Mouse (Mus musculus) CD4-positive naive resting alpha-beta T cell, adult 57 days (primary cell): ENCODE data around the gene Fkbp3. TPM values are rescaled to one million over a fixed set of nuclear protein-coding genes. Genes with fewer than 3 reads are reported as not detected.

ENCODE experiments used
- total RNA-seq: library from RNA; stranded (reverse); gene quantifications from one replicate; pipeline ENCODE4 v1.2.4, GENCODE M21; 2023

Gene Fkbp3
- total RNA-seq: 101 TPM

DNA sequence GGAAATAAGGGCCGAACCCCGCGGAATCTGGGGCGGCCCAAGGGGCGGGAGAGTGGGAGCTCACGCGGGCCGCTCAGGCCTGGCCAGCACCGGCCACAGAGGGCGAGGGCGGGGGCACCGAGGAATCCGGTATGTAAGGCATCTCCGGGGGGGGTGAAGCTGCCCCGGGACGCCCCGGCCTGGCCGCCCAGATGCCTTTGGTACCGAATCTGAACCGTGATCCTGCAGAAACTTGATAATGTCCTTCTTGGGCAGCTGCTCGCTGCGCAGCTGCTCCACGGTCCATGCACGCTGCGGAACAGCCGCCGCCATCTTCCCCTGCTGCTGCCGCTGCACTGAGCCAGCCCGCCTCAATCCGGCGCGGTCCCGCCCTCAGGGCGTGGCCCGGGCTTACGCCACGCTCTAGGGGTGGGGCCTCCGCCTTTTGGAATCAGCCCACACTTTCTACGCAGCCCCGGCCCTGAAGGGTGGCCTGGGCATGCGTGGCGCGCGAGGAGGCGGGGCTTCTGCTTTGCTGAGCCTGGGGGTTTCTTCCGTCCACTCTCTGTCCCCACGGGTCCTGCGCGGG, at the start of gene Fkbp3:
Gene Fkbp3 (minus strand): TSS at position 397 of the 568 bp plus-strand sequence.

DNA sequence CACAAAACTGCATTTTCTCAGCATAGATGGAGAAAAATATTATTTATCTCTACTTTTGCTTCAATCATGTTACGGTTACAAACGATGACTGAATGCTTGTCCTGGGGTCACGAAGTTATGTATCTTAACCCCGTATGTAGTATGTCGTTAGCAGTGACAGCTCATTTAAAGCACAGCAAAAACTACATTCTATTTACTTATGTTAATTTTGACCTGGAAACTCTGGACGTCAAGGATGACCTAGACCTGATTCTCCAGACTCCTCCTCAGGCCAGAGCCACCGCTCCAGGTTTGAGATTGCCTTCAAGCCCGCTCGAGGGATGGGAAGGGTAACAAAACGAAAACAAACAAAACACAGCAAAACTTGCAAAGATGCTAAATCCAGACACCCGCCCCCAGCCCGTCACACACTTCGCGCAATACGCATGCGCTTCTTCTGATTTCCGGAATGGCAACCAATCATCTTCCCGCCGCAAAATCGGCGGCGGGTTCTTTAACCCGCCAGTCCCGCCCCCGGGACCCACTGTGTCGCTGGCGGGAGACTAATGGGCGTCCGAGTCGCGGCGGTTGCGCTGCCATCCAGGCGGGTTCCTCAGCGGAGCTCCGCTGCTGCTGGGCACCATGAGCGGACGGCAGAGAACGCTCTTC, 1.4 kb upstream of the Fkbp3 start, which contains the start of gene Fancm:
Gene Fancm (plus strand): TSS at position 519 of the 648 bp plus-strand sequence.

GRCm38 (mm10) chr12:65036190-65036870, 37.5 kb downstream of the Fkbp3 start, which contains the start of gene Prpf39:
Gene Prpf39 (plus strand): TSS chr12:65036333.

Other genes starting within 250 kb of the Fkbp3 start
- gene Gm527, start 156.1 kb downstream of the Fkbp3 start, total RNA-seq: 11.9 TPM
- gene Klhl28, start 108.5 kb downstream of the Fkbp3 start, total RNA-seq: 20.4 TPM
- 56.2 TPM for gene Togaram1, start 108.2 kb downstream of the Fkbp3 start, total RNA-seq
- 140 TPM for gene Prpf39, start 37.7 kb downstream of the Fkbp3 start, total RNA-seq
- gene Fancm, start 1.6 kb upstream of the Fkbp3 start, total RNA-seq: 11.1 TPM
- gene Mis18bp1, start 98.6 kb upstream of the Fkbp3 start, total RNA-seq: 0.71 TPM
- gene Wdr20rt, start 151.5 kb upstream of the Fkbp3 start, total RNA-seq: not detected